In the genomic region with DNA sequence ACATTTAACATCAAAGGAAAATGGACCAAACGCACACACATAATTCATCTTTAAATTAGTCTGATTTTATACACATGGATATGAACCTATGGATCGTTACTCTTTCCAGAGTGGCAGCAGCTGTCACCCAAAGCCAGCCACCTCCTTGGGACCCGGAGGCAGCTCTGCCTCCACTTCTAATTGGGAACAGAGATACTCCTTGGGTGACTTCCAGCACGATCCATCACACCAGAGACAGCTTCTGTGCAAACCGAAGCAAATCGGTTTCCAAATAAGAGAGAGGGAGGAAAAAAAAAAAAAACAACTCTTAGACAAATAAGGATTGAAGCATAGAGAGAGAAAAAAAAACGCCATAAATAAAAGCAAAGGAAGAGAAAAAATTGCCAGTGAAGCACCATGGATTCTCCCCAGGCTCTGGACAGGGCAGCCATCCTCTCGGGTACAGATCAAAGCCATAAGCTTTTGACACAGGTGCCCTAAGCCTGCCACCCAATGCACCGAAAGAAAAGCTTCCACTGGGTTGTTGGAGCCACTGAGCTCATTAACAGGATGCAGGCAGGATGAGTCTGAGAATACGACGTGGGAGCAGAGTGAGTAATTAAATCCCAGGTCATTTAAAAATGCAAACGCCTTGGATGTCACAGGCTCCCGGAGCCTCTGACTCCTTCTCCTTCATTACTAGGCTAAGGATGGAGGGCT, we compare ENCODE assay signal across 12 mouse cellular contexts.
DNase-seq lines count a peak whose midpoint lies in the region; ATAC-seq and TF ChIP-seq lines count a peak whose summit lies in the region.
"Had no signal": no experiment of that assay in that cellular context is flagged by ENCODE, and none has a peak within 500 bp of the region (broad histone marks: within the 10 kb centered on the region; RNA-seq: fewer than 3 reads in every experiment).

No protein-coding gene starts in this region.

- no peak overlapping the region for H3K4me3 ChIP-seq in lung, embryonic 14.5 days (ENCODE audit: low read depth, low read length)
- H3K4me3 ChIP-seq: heart, embryonic 13.5 days; limb, embryonic 13.5 days had no signal

- DNase-seq in cerebellum, adult 18-20 months, result peak; percentile 48 to 55
- no peak for DNase-seq in cerebellum, adult 11 months
- peak; percentile 74 for DNase-seq in lung, embryonic 14.5 days
- no peak for DNase-seq in lung, postnatal 4 days
- DNase-seq in kidney, postnatal 14 days, result peak; percentile 43
- DNase-seq in retina, postnatal 1 day, result peak; percentile 51
- DNase-seq in layer of hippocampus, adult 9-11 months, result no peak
- no peak for DNase-seq in spleen, adult 12 weeks (ENCODE audit: low spot score)

- ATAC-seq in lung, embryonic 14.5 days (ENCODE audit: insufficient read depth), result no peak
- ATAC-seq: Patski had no signal

- WGBS in lung, embryonic 14.5 days, result 13% methylated on average over 13 of the region's 13 CpGs

- no peak overlapping the region for H3K9ac ChIP-seq in lung, embryonic 14.5 days
- H3K9ac ChIP-seq: heart, embryonic 13.5 days; limb, embryonic 13.5 days had no signal

- no peak for TF ChIP-seq CTCF in lung, embryonic 14.5 days (IDR thresholded peaks at IDR 0.05; ENCODE audit: low read depth)

- no peaks in the 10 kb centered on the region for H3K36me3 ChIP-seq in lung, embryonic 14.5 days (ENCODE audit: insufficient read depth)
- H3K36me3 ChIP-seq: heart, embryonic 13.5 days; limb, embryonic 13.5 days had no signal

- H3K27me3 ChIP-seq in lung, embryonic 14.5 days (ENCODE audit: insufficient read depth, low read length), result no peaks in the 10 kb centered on the region
- H3K27me3 ChIP-seq: heart, embryonic 13.5 days; limb, embryonic 13.5 days had no signal

- no peak overlapping the region for H3K27ac ChIP-seq in lung, embryonic 14.5 days (ENCODE audit: low read depth)
- H3K27ac ChIP-seq: heart, embryonic 13.5 days; limb, embryonic 13.5 days; macrophage had no signal

- no peaks in the 10 kb centered on the region for H3K9me3 ChIP-seq in lung, embryonic 14.5 days (ENCODE audit: low read depth, low read length)
- H3K9me3 ChIP-seq: heart, embryonic 13.5 days; limb, embryonic 13.5 days had no signal

- 0 out of 2 replicates have a peak overlapping the region, but pooled peaks have one; percentile 7 for H3K4me2 ChIP-seq in lung, embryonic 14.5 days
- H3K4me2 ChIP-seq: heart, embryonic 13.5 days; limb, embryonic 13.5 days had no signal

- no peaks in the 10 kb centered on the region for H3K4me1 ChIP-seq in lung, embryonic 14.5 days (ENCODE audit: insufficient read depth)

Comparison
In these comparisons a context has a peak if more than half of its experiments do, and no peak if none do; other contexts are left out.
1. DNase-seq: peak in cerebellum, adult 18-20 months (2 of 2), lung, embryonic 14.5 days (single experiment), kidney, postnatal 14 days (single experiment) and retina, postnatal 1 day (single experiment); none in cerebellum, adult 11 months (single experiment), lung, postnatal 4 days (0 of 2), layer of hippocampus, adult 9-11 months (single experiment) and spleen, adult 12 weeks (single experiment).